Comparison of ENCODE assay signal across 7 mouse cellular contexts in genomic region chr11:70016669-70017068, GRCm38 (mm10). TPM values are rescaled to one million over a fixed set of nuclear protein-coding genes. Genes with fewer than 3 reads are reported as not detected.
DNase-seq lines count a peak whose midpoint lies in the region; ATAC-seq and TF ChIP-seq lines count a peak whose summit lies in the region.

TSS of gene Dlg4 (plus strand) at chr11:70016942.

- no peak within 1 kb of the TSS for H3K4me3 ChIP-seq in lung, postnatal 0 days (ENCODE audit: low read depth, low read length)
- peak within 1 kb of the TSS; percentile 54 for H3K4me3 ChIP-seq in embryonic facial prominence, embryonic 15.5 days (replicated peaks)
- peak within 1 kb of the TSS; percentile 54 for H3K4me3 ChIP-seq in hindbrain, embryonic 15.5 days
- peak within 1 kb of the TSS; percentile 68 for H3K4me3 ChIP-seq in midbrain, embryonic 11.5 days (ENCODE audit: low read depth, low read length)

- WGBS in lung, postnatal 0 days = 64% methylated on average over 3 of the region's 3 CpGs
- 70% methylated on average over 3 of the region's 3 CpGs for WGBS in embryonic facial prominence, embryonic 15.5 days
- 79% methylated on average over 3 of the region's 3 CpGs for WGBS in hindbrain, embryonic 15.5 days
- 54% methylated on average over 3 of the region's 3 CpGs for WGBS in midbrain, embryonic 11.5 days

- ATAC-seq in lung, postnatal 0 days = no peak
- no peak for ATAC-seq in embryonic facial prominence, embryonic 15.5 days (ENCODE audit: insufficient number of reproducible peaks, low FRiP score, low TSS enrichment, low read depth)
- ATAC-seq in hindbrain, embryonic 15.5 days (ENCODE audit: low FRiP score, low read depth) = no peak
- ATAC-seq in midbrain, embryonic 11.5 days (ENCODE audit: low FRiP score) = no peak

- peaks cover 13% of the 10 kb centered on the region for H3K4me1 ChIP-seq in lung, postnatal 0 days (ENCODE audit: insufficient read depth, low read depth, low read length)
- H3K4me1 ChIP-seq in embryonic facial prominence, embryonic 15.5 days = peaks cover 63% of the 10 kb centered on the region
- peaks cover 55% of the 10 kb centered on the region for H3K4me1 ChIP-seq in hindbrain, embryonic 15.5 days (replicated peaks)
- H3K4me1 ChIP-seq in midbrain, embryonic 11.5 days (ENCODE audit: control insufficient read depth, insufficient read depth, low read length) = peaks cover 42% of the 10 kb centered on the region

- DNase-seq in lung, postnatal 0 days (ENCODE audit: low spot score) = no peak
- DNase-seq in lung, postnatal 14 days = no peak
- peak; percentile 84 for DNase-seq in midbrain, embryonic 11.5 days (ENCODE audit: low spot score, missing footprints)
- DNase-seq in Muller cell, postnatal 12 days (ENCODE audit: inconsistent ontology term) = no peak
- DNase-seq in cerebellum, postnatal 25 days = no peak

- no peaks in the 10 kb centered on the region for H3K27me3 ChIP-seq in lung, postnatal 0 days (replicated peaks; ENCODE audit: insufficient read depth, low read length)
- no peaks in the 10 kb centered on the region for H3K27me3 ChIP-seq in embryonic facial prominence, embryonic 15.5 days
- H3K27me3 ChIP-seq in hindbrain, embryonic 15.5 days = no peaks in the 10 kb centered on the region
- H3K27me3 ChIP-seq in midbrain, embryonic 11.5 days (ENCODE audit: control insufficient read depth, insufficient read depth, low read length) = no peaks in the 10 kb centered on the region

- H3K4me2 ChIP-seq in lung, postnatal 0 days (replicated peaks; ENCODE audit: low read depth, low read length) = peak within 1 kb of the TSS; percentile 70
- H3K4me2 ChIP-seq in embryonic facial prominence, embryonic 15.5 days (replicated peaks) = peak within 1 kb of the TSS; percentile 91
- H3K4me2 ChIP-seq in hindbrain, embryonic 15.5 days = peak within 1 kb of the TSS; percentile 89
- H3K4me2 ChIP-seq in midbrain, embryonic 11.5 days = peak within 1 kb of the TSS; percentile 87

- H3K27ac ChIP-seq in lung, postnatal 0 days (ENCODE audit: low read length) = no peak within 1 kb of the TSS
- H3K27ac ChIP-seq in embryonic facial prominence, embryonic 15.5 days (replicated peaks) = peak within 1 kb of the TSS; percentile 92
- peak within 1 kb of the TSS; percentile 94 for H3K27ac ChIP-seq in hindbrain, embryonic 15.5 days (replicated peaks)
- no peak within 1 kb of the TSS; the same call in 1 of the 2 replicates for H3K27ac ChIP-seq in midbrain, embryonic 11.5 days (ENCODE audit: low read depth, low read length)

- H3K9me3 ChIP-seq in lung, postnatal 0 days (ENCODE audit: low read length) = no peaks in the 10 kb centered on the region
- no peaks in the 10 kb centered on the region for H3K9me3 ChIP-seq in embryonic facial prominence, embryonic 15.5 days (replicated peaks)
- H3K9me3 ChIP-seq in hindbrain, embryonic 15.5 days = no peaks in the 10 kb centered on the region
- H3K9me3 ChIP-seq in midbrain, embryonic 11.5 days (ENCODE audit: control insufficient read depth, low read length) = no peaks in the 10 kb centered on the region

- TF ChIP-seq CTCF in lung, postnatal 0 days (IDR thresholded peaks at IDR 0.05) = no peak

- no peak for TF ChIP-seq EP300 in lung, postnatal 0 days (IDR thresholded peaks at IDR 0.05)

- no peak within 1 kb of the TSS for H3K9ac ChIP-seq in lung, postnatal 0 days (replicated peaks; ENCODE audit: low read depth)
- H3K9ac ChIP-seq in embryonic facial prominence, embryonic 15.5 days = peak within 1 kb of the TSS; percentile 33; the same call in 1 of the 2 replicates
- peak within 1 kb of the TSS; percentile 86 for H3K9ac ChIP-seq in hindbrain, embryonic 15.5 days
- H3K9ac ChIP-seq in midbrain, embryonic 11.5 days (ENCODE audit: low read length) = peak within 1 kb of the TSS; percentile 88

- peaks cover 8% of the 10 kb centered on the region; the same call in 1 of the 2 replicates for H3K36me3 ChIP-seq in lung, postnatal 0 days (ENCODE audit: insufficient read depth, low read length)
- peaks cover 24% of the 10 kb centered on the region for H3K36me3 ChIP-seq in embryonic facial prominence, embryonic 15.5 days
- peaks cover 15% of the 10 kb centered on the region for H3K36me3 ChIP-seq in hindbrain, embryonic 15.5 days
- peaks cover 6% of the 10 kb centered on the region for H3K36me3 ChIP-seq in midbrain, embryonic 11.5 days (ENCODE audit: control insufficient read depth, insufficient read depth, low read length)

RNA-seq across cellular contexts. Expression of gene Dlg4, which starts in this region (rescaled TPM):
- polyA plus RNA-seq in lung, postnatal 0 days (2015; fragmentation: Nextera tagmentation; extraction: Ambion mirVana) = 2.0 and 2.1 TPM in 2 replicates
- 11.4 and 14.4 TPM in 2 replicates for polyA plus RNA-seq in embryonic facial prominence, embryonic 15.5 days (2015; fragmentation: Nextera tagmentation; extraction: Ambion mirVana)
- 23.8 and 24.1 TPM in 2 replicates for polyA plus RNA-seq in hindbrain, embryonic 15.5 days (2015; fragmentation: Nextera tagmentation; extraction: Ambion mirVana)
- polyA plus RNA-seq in midbrain, embryonic 11.5 days (2014; fragmentation: Nextera tagmentation; extraction: Ambion mirVana) = 11.2 and 15.2 TPM in 2 replicates

Comparison
In these comparisons a context has a peak if more than half of its experiments do, and no peak if none do; other contexts are left out.
1. H3K27ac ChIP-seq: peak in embryonic facial prominence, embryonic 15.5 days (single experiment) and hindbrain, embryonic 15.5 days (single experiment); none in lung, postnatal 0 days (single experiment) and midbrain, embryonic 11.5 days (single experiment).
2. Peak in every context shown above with its lines, with median percentiles within 50 percentile points of each other: H3K4me2 ChIP-seq.